Mouse (Mus musculus): ENCODE measurements around the gene Myo5a.

The Myo5a gene

DNA sequence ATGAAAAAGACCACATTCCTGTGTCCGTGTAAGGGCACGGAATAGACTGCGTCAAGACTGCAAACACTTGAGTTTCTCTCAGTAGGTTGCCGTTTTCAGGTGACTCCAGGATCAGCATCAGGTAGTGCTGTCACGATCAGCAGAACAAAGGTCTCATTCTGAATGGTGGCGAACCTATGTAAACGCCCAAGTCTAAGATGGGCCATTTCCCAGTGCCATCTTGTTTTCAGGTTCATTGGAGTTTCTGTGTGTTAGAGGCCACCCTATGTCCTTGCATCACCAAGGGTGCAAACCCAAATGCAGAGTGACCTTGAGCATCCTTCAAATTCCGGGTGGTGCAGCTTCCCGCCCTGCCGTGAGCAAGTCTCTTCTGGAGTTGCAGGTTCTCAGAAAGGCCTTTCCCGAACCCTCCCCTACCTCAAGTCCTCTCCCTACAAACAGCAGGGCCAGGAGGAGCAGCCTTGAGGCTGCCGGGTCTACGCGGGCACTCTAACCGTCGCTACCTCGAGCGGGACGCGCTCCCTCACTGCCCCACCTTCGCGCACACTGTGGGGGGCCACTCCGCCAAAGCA lies at the start of gene Myo5a:
TSS of gene Myo5a (plus strand) at position 559 of the 572 bp plus-strand sequence.
- DNase-seq (ENCODE audit: low spot score), result no peak

DNA sequence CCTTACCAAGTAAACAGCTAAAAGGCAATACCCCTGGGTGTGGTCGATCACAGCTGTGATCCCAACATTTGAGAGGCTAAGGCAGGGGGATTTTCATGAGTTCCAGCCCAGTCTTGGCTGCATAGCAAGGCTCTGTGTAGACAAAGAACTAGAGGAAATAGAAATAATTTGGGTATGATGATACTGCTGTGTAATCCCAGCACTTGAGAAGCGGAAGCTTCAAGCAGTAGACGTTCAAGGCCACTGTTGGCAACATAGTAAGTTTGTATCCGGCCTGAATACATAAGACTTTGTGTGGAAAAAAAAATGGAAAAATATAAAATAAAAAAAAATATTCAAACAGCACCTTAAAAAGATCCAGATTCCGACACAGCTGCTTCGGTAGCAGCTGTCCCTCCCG lies 48.3 kb upstream of the Myo5a start:
- DNase-seq (ENCODE audit: low spot score), result no peak

DNA sequence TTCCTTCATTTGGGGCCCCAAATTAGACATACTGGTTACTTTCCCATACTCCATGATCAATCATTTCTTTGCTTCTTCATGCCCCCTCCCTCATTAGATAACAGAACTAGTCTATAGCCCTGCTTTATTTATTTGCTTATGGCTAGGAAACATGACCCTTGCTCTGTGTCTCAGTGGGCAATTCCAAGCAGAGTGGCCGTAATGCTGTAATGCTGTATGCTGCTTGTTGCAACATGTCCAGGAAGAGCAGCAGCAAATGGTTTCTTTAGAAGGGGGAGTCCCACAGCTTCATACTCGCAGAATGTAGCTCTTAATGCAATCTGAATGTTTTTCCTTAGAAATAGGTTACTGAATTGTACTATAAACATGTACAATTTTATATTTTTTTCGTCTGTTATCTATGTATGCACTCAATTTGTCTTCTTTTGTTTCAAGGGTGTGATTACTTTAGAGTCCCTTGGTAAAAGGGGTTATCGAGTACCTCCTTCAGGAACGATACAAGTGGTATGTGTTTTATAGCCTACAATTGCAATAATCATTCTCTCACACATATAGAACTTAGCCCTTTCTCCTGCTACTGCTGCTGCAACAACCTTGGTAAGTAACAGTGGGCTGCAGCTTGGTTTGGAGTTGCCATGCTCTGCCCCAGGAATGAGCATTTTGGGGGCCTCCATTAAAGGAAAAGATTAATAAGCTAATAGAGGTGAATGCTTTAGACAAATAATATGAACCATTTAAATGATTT lies 47.5 kb upstream of the Myo5a start:
- DNase-seq (ENCODE audit: low spot score), result no peak

DNA sequence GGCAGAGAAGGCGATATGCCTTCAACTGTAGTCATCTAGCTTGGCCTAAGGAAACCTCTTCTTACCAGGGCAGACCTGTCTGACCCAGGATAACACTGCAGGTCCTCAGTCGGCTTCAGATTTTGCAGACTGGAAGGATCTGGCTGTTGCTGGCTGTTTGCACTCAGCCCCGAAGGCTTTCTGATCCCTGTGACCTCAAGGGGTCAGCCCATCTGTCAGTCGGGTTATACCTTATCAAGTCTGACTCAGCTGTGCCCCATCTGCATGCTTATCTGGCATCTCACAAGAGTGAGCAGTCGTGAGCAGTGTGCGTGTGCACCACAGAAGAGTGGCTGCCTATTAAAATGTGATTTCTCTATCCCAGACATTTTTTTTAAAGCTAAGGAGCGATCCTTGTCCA lies 46.7 kb upstream of the Myo5a start:
- DNase-seq (ENCODE audit: low spot score), result no peak

DNA sequence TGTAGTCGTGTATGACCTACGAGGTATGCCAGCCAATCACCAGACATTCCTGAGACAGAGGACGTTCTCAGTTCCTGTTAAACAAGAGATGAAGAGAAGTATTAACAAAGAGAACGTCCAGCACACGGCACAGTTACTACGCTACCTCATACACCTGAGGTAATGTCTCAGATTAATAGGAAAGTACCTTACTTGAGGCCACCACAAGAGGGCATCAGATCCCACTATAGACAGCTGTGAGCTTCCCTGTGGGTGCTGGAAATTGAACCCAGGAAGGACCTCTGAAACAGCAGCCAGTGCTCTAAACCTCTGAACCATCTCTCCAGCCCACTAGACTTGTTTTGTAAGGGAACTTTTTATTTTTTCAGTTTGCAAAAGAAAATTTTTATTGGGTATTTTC lies 45.1 kb upstream of the Myo5a start:
- DNase-seq (ENCODE audit: low spot score), result no peak

DNA sequence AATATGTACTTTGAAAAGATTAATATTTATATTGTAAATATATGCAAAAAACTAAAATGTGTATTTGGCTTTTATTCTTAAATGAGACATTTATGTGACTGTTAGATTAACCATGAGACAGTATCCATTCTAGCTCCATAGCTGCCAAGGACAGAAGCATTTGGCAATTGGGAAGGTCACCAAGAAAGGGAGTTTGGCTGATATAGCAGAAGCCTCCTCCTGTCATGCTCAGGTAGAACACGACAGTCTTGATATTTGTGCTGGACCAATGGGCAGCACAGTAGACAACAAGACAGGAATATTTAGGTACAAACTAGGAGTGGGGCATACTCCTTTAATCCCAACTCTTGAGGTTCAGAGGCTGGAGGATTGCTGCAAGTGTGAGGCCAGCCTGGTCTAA lies 38.4 kb upstream of the Myo5a start:
- no peak for DNase-seq (ENCODE audit: low spot score)

DNA sequence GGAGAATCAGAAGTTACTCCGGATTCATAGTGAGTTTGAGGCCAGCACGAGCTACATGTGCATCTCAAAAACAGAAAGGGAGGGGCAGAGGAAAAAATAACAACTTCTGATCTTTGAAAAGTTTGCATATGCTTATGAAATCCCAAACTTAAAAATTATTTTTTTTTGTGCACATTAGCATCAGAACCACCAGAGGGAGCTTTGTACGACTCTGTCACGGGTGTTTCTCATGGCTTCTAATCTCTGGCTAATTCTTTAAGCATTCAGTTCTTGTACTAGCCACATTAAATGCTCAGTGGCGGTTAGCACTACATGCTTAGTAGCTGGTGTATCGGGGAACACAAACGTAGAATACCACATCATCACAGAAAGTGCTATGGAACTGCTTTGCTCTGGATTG lies 37.7 kb upstream of the Myo5a start:
- no peak for DNase-seq (ENCODE audit: low spot score)

DNA sequence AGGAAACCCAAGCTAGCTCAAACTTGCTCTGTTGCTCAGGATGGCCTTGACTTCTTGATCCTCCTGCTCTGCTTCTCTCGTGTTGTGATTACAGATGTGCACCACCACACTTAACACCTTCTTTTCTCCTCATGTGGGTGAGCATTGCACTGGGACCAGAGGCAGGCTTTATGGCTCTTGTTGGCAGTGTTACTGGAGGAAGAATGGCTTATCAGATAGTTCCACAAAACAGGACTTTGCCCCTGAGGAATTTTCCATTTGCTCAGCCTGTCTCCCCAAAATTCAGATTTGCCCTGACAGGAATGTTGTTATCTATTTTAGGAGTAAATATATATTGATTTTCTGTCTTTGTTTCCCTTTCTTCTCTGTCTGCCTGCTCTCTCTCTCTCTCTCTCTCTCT lies 36.1 kb upstream of the Myo5a start:
- no peak for DNase-seq (ENCODE audit: low spot score)

DNA sequence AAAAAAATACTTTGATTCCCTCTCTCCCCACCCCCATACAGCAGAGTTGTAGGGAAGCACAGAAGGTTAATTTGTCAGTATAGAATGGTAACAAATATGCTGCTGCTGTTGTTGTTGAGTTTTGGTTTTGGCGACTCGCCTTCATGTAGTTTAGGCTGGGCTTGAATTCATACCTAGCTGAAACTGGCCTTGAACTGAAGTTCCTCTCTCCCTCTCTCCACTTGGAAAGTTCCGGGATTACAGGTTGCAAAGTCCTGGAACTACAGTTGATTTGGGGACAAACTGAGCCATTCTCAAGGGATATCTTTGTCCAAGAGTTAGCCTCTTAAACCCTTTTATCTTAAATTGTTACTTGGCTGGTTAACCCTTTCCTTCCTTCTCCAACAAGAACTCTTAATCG lies 34.9 kb upstream of the Myo5a start:
- no peak for DNase-seq (ENCODE audit: low spot score)

DNA sequence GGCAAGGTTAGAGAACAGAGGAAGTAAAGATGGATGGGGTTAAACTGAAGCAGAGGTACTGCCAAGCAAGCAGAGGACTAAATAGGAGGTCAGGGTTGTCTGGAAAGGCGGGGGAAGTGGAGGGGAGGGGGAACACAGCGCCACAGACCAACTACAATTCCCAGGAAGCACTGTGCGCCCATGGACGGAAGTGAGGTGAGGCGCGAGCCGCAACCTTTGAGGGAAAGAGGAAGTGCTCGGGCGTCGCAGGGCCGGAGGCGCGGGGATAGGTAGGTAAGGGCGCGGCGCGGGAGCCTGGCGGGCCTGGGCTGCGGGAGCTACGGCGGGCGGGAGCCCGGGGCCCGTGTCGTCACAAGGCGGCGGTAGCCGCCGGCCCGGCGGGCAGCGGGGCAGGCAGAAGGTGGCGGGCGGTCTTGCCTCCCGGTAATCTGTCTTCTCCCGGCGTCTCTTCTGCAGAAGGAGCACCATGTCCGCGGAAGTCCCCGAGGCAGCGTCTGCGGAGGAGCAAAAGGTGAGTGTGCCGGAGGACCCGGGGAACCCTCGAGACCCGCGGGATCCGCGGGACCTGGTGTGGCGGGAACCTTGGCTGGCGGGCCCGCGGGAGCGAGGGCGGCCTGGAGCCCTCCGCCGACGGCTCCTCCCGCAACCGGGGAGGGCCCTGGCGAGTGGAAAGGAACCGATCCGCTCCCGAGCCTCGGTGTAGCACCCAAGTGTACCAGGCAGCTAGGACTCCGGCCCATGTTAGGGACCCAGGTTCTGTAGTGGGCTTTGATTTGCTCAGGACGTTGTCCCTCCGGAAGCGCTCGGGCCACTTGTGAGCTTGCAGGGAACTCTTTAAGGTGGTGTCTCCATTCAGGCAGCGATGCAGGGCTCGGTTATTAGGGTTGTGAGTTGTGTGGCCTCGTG lies 33.1 kb upstream of the Myo5a start, which contains the start of gene Arpp19:
TSS of gene Arpp19 (plus strand) at position 164 of the 906 bp plus-strand sequence.
- peak; percentile 47 for DNase-seq (ENCODE audit: low spot score)

DNA sequence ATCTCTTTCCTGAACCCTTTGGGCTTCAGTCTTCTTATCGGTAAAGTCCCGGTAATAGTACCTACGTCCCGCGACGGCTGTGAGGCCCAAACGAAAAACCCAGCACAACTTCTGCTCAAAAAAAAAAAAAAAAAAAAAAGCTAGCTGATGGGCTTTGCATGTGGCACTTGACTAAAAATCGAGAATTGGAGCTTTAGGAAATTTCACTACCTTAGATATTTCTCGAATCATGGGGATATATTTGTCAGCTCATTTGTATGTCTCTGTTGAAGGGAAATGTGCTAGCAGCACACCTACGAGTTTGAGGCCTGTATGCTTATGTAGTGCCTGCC lies 32.5 kb upstream of the Myo5a start:
- no peak for DNase-seq (ENCODE audit: low spot score)

DNA sequence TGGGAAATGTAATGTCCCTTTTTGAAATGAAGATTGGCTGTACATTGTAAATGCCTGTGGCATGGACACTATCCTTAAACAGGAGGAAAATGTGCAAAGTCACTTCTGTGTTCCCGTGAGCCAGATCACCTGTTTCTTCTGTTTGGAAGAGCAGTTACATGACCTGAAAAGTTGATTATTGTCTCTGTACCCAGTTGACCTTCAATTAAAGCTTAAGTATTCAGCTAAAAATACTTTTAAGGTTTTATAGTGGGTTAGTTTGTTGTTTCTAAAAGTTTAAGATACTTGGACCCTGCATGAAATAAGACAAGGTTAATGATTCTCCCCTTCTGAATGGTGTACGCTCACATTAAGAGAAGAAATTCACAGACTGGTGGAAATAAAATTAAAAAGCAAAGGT lies 30.2 kb upstream of the Myo5a start:
- DNase-seq (ENCODE audit: low spot score), result no peak

DNA sequence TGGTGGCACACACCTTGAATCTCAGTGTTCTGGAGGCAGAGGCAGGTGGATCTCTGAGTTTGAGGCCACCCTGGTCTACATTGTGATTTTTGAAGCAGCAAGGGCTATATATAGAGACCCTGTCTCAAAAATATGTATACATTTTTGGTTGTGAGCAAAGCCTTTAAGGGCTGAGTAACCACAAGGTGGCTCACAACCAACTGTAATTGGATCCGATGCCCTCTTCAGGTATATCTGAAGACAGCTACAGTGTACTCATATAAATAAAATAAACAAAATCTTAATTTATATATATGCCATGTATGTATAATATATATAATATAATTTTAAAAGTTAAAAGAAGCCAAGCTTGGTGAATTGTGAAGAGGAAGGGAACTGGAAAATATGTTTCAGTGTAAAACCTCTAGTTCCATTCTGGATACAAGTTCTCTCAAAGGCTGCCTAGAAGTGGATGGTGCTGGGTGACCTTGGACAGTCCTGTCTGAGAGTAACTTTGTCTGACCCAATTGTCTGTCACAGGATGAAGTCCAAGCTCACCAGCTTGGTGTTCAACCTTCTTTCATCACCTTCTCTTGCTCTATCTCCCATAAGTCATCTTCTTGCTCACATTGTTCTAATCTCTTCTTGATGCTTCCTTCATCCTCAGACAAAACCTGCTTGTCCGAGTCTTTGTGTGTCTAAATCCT lies 28.8 kb upstream of the Myo5a start:
- no peak for DNase-seq (ENCODE audit: low spot score)

DNA sequence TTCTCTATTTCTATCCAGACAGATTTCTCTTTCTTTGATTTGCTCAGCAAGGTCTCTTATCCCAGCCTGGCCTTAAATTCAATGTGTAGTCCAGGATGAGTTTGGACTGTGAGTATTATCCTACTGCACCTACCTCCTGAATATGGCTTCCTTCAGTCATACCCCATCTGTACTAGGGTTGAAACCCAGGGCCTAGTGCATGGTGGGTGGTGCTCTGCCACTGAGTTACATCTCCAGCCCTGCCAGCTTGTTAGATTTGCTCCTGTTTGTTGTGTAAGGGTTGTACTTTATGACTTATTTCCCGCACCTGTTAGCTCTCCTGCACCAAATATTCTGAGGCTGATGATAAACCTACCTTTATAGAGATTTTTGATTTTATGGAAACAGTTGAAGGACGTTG lies 27.6 kb upstream of the Myo5a start:
- no peak for DNase-seq (ENCODE audit: low spot score)

DNA sequence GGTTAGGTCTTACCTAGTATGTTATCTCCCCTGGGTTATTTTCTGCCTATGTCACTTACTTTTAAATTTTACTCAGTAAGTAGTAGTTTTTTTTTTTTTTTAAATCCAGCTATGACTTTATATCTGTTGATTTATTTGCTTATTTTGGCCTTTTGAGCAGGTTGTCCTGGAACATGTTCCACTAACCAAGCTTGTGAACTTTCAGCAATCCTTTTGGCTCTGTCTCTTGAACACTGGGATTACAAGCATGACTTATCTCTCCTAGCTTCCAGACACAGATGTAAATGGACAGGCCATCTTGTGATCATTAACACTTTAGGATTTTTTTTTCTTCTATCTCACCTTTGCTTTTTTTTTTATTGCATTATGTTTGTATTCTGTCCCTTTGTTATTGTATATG lies 23.7 kb upstream of the Myo5a start:
- no peak for DNase-seq (ENCODE audit: low spot score)

DNA sequence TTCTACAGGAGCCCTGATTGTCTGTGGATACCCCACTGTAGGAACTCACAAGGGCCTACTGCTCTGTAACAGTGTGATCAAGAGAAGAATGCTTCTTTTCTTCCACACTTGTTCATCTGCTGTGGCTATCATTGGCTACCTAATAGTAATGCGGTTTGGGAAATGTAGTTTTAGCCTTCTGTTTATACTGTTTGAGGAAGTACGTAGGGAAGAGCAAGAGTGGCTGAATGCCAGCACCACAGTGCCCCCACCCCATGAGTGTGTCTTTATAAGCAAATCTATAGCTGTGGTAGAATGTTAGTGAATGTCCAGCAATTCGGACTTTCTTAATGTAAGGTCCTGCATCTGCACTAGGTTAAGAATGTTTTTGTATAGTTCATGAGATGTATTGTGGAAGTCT lies 21.7 kb upstream of the Myo5a start:
- DNase-seq (ENCODE audit: low spot score), result no peak

DNA sequence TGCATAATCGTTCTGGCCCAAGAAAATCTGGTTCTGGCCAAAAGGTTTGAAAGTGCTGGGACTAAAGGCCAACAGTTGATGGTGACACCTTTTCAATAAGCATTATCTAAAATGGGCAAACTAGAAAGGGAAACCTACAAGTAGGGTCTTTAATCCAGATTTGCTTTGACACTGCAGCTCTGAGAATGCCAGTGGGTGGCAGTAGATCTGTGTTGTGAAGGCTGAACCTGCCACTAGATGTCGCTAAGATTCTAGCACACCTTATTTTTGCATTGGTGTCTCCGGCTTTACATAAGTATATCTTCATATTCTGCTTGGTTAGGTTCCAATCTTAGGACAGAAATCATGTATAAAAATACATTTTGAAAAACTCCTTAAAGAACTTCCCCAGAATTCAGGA lies 20.8 kb upstream of the Myo5a start:
- DNase-seq (ENCODE audit: low spot score), result peak; percentile 92

DNA sequence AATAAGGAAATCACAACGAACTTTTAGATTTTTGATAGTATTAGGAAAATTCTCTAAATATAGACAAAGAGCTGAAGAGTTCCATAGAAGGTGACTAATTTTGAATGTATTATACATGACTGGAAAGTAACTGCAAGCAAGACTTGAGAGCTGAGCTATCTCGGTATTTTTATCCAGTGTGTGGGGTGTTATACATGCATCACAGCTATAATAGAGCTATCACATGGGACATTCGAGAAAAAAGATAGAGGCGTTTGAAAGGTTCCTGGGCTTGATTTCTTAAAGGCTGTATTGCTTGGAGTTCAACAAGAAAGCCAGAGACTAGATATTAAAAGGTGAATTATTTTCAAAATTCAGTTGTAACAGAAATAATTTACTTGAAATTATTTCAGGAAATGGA lies 19.0 kb upstream of the Myo5a start:
- DNase-seq (ENCODE audit: low spot score), result no peak

DNA sequence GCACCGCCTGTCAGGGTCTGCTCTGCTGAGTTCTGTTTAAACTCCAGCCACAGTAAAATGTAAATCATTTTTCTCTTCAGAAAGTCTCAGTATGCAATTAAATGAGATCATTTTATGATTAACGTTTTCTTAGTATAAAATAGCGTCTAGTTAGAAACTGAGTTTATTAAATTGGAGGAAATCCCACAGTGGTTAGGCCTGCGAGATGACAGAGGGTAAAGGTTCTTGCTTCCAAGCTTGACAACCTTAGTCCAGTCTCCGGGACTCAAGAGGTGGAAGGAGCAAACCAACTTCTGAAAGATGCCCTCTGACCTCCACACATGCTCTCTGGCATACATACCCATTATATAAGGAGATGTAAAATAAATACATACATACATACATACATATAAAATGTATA lies 15.8 kb upstream of the Myo5a start:
- DNase-seq (ENCODE audit: low spot score), result no peak

DNA sequence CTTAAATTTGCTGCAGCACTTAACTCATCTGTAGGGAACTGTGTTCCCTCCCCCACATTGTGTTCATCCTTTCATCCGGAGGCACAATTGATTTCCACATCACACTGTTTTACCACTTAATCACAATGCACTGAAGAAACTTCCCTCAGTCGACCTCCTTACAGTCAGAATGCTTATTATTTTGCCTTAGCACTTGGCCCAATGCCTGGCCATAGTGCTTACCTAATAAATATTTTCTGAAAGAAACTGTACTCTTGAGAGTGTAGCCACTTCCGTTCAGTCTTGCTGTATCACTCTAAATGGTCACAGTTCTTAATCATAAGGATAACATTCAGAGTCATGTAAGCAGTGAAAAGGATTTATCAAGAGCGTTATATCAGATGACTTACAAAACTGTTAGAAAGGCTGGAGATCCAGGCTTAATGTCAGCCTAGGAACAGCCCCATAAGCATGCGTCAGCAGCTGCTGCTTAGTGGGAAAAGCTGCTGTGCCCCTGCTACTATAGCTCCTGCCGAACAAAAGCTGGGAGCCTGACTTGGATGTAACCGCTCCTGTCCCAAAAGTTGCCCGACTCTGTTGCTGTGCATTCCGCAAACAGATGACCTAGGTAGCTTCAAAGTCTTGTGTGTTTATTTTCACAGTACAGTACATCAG lies 6.0 kb upstream of the Myo5a start:
- no peak for DNase-seq (ENCODE audit: low spot score)

DNA sequence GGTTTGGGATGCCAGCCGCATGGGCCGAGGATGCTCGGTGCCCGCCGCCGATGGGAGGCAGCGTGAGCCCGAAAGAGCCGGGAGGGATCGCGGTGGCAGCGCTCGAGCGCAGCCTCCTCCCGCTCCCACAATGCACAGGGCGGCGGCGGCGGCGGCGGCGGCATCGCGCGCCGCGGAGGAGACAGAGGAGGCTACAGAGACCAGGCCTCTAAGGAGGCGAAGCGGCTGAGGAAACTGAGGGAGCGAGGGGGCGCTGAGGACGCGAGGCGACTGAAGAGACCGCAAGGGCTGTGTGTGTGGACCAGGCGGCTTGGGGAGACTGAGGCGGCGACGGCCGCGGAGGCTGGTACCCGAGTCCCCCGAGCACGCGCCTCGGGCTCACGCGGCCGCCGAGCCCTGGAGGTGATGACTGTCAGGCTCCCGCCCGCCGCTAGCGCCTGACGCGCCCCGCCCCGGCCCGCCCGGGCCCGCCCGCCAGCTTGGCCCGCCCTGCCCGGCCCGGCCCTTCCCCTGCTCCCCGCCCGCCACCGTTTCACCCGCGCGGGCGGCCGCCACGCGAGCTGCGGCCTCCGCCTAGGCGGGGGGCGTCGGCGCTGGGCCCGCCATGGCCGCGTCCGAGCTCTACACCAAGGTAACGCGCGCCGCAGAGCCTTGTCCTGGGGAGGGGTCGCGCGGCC lies 352 bp downstream of the Myo5a start:
- DNase-seq (ENCODE audit: low spot score), result peak; percentile 57

Data from layer of hippocampus, adult 9-10 months (tissue).